Mouse (Mus musculus): ENCODE results near the gene Gm11032. TPM values are rescaled to one million over a fixed set of nuclear protein-coding genes. Genes with fewer than 3 reads are reported as not detected.
A peak's percentile ranks its signal among the peaks of the same experiment; 100 is the strongest.
"Not testable (repeated sequence)": the region's sequence is repeated elsewhere in the genome, so short reads cannot be mapped to it uniquely, and the experiment has no call there.

Gm11032 gene
- total RNA-seq (2021) = not detected
- long read RNA-seq, experiment 1 = 0 reads
- long read RNA-seq, experiment 2 = 0 reads

DNA sequence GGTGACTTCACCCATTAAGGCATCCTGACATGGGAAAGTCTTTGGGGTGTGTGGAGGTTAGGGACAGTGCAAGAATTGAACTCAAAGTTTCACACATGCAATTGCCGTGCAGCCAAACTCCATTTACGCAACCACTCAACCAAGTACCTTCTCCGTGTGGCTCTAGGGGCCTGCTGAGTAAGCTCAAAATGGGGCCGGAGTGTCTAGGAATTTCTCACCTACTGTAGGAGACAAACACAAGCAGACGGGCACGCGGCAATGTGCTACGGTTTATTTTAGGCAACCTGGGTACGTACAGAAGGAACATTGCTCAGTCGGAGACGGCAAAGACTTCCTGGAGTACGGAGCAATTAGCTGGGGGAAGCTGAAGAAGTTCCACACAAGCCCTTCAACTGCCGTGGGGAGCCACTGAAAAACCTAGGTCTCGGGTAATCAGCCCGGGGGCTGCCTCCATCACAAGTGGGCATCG is at the start of gene Gm11032:
TSS of gene Gm11032 (plus strand) at position 51 of the 469 bp plus-strand sequence.
- DNase-seq (ENCODE audit: low spot score in 2 of 2) = no peak

DNA sequence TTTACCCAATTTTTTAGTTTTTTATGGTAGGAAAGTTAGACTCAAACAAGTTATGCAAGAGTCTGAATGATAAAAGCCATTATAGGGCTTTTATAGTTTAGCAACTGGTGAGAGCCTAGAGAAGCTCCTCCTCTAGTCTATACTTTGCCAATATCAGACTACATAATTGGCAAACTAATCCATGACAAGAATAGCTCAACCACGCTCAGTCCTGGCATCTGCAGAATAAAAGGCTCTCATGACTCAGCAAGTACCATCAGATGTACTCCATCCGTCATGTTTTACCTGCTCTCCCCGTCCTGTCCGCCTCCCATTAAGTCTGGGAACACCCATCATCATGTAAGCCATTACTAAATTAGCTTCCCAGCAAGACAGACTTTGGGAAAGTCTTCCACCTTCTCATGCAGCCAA is 48.4 kb upstream of the Gm11032 start:
- no peak for DNase-seq (ENCODE audit: low spot score in 2 of 2)

GRCm38 (mm10) chr11:4576090-4576732 is 43.7 kb upstream of the Gm11032 start:
- not testable (repeated sequence) for DNase-seq (ENCODE audit: low spot score in 2 of 2)

DNA sequence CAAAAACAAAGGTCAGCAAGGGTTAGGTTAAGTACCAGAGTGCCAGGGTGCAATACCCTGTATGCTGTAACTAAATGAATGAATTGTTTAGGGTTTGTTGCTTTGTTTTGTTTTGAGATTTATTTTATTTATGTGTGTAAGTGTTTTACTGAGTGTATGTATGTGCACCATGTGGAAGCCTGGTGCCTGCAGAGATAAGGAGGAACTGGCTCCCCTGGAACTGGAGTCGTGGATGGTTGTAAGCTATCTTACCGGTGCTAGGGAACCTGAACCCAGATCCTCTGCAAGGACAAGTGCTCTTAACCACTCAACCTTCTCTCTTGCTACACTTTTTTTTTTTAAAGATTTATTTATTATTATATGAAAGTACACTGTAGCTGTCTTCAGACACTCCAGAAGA is 42.8 kb upstream of the Gm11032 start:
- no peak for DNase-seq (ENCODE audit: low spot score in 2 of 2)

- DNase-seq (ENCODE audit: low spot score in 2 of 2) = peak; percentile 73 to 79
These were observed 41.2 kb upstream of the Gm11032 start for GRCm38 (mm10) chr11:4578682-4579081.

DNA sequence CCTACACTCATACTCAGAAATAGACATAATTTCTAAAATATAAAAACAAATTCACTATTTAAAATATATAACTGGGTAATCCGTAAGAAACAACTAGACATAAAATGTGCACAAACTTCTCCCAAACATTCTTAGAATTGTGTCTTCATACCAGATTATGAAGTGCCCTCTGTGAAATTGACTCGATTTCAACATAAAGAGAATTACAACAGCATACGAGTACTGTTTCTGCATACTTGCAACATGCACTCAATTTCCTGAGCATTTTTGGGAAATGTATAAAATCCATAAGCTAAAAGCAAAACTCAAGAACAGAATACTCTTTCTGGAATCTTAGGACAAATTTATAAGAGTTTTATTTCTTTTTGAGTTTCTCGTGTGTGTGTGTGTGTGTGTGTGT is 28.1 kb upstream of the Gm11032 start:
- no peak for DNase-seq (ENCODE audit: low spot score in 2 of 2)

DNA sequence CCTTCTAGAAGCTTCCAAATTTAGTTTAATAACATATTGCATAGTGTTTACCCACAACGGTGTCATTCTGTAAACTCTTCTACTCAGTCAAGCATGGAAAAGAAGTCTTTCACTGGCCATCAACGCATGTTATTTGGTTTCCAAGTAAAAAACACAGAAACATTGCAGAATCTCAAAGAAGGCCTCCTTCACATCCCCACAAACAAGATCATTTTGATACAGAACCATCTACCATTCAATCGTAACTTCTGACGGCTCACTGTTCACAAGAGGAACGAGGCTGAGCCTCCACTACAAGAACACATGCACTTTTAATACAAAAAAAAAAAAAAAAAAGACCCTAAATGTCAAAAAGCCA is 26.4 kb upstream of the Gm11032 start:
- no peak for DNase-seq (ENCODE audit: low spot score in 2 of 2)

GRCm38 (mm10) chr11:4593849-4594607 is 25.8 kb upstream of the Gm11032 start:
- DNase-seq (ENCODE audit: low spot score in 2 of 2) = peak in 1 of 2 experiments; percentile 51

DNA sequence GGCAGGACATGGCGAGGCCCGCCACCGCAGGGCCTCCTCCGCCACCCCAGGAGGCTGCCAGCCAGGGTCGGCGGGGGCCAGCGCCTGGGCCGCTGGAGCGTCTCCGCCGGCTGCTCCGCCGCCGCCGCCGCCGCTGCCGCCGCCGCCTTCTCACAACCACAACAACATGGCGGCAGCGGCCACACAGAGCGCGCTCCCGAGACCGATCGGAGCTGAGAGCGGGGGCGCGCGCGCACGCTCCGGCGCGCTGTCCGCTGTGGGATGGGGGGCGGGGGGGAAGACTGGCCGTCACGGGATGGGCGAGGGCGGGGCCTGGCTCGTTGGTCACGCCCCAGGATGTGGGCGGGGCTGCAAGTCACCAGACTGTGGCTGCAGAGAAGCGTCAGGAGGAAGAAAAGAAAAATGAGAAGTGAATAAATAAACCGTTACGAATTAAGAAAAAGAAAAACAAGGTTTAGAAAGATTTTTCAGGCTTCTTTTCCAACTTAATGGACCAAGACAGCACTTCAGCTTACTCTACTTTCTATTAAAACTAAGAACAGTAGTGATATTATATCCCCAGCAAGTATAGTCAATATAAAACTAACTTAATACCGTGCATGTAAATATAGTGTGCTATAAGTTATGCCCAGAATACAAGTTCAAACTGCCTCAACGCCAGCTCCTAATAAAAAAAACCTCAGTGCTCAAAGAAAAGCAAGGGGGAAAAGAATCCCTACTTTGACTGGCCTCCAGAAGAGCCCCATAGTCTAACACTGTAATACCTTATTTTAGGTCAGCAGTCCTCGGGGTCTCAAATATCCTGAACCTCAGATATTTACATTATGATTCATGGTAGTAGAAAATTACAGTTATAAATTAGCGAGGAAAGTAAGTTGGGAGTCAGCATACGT is 25.0 kb upstream of the Gm11032 start, which contains the start of gene Mtmr3:
TSS of gene Mtmr3 (minus strand) at position 256 of the 893 bp plus-strand sequence.
- peak; percentile 95 to 97 for DNase-seq (ENCODE audit: low spot score in 2 of 2)

GRCm38 (mm10) chr11:4598411-4598810 is 21.5 kb upstream of the Gm11032 start:
- no peak for DNase-seq (ENCODE audit: low spot score in 2 of 2)

DNA sequence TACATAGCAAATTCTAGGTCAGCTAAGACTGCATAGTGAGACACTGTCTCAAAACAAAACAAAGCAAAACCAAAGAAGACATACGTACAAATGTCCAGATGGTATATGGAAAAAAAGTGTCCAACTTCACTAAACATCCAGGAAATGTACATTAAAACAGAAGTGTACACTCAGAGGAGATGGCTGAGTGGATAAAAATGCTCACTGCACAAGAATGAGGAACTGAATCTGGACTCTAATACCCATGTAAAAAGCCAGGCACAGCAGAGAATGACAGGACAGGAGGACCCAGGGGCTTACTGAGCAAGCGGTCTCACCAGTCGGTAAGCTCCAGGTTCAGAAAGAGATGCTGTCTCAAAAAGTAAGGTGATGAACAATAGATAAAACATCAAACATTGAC is 20.0 kb upstream of the Gm11032 start:
- no peak for DNase-seq (ENCODE audit: low spot score in 2 of 2)

- DNase-seq (ENCODE audit: low spot score in 2 of 2) = no peak
These were observed 18.0 kb upstream of the Gm11032 start for GRCm38 (mm10) chr11:4601890-4602289.

- peak; percentile 23 to 42 for DNase-seq (ENCODE audit: low spot score in 2 of 2)
These were observed 17.0 kb upstream of the Gm11032 start for GRCm38 (mm10) chr11:4602691-4603441.

- DNase-seq (ENCODE audit: low spot score in 2 of 2) = no peak
These were observed 15.4 kb upstream of the Gm11032 start for GRCm38 (mm10) chr11:4604441-4604840.

DNA sequence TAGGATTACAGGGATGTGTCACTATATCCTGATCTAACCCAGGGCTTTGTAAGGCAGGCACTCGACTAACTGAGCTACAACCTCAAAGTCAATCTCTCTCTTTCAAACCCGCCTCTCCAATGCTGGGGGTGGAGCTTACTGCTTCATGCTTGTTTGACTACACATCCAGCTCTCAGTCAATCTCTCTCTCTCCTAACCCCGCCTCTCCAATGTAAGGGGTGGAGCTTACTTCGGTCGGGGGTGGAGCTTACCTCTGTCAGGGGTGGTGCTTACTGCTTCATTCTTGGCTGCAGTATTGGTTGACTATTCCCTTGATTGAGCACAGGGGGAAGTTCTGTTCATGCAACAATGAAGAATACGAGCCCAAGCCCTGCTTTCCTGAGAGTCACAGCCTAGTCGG is 14.5 kb upstream of the Gm11032 start:
- DNase-seq (ENCODE audit: low spot score in 2 of 2) = no peak

DNA sequence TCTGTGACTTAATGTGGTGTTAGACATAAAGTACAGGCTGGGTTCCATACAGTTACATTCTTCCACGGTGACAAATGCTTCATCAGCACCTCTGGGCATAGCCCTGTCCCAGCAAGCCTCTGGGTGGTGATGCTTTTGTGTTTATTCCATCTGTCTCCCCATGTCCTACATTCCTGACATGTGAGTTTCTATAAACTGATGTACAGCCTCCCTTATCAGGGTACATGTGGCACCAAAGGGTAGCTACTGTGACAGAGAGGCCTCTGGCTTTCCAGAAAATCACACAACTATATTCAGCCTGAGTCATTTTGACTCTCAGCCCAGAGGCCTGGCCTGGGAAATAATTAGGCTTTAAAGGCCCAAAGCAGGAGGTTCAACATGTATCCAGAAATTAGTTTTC is 13.3 kb upstream of the Gm11032 start:
- no peak for DNase-seq (ENCODE audit: low spot score in 2 of 2)

GRCm38 (mm10) chr11:4611904-4612303 is 8.0 kb upstream of the Gm11032 start:
- DNase-seq (ENCODE audit: low spot score in 2 of 2) = no peak

DNA sequence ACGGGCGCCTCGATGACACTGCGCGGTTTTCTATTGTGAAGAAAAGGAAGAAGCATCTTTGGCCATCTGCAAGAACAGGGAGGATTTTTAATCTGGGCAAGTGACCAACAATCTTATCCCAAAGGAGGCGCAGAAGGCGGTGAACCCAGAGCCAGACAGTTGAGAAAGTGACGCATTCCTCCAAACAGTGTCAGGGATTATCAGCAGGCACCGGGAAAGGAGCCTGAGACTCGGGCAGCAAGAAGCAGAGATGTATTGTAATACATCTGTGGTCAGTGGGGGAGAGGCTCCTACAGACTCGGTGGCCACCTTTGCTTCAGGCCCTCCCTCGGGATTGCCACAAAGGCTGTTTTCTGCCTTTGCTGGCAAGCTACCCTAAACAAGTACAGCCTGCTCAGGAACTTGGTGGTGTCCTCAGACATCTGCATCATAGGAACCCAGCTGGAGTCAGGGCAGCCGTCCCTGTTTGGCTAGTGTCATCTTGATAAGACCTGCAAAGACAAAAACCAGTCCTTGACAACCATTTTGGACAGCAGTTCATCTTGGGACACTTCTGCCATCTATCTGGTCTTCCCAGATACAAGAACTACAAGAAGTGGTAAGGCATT is 738 bp downstream of the Gm11032 start:
- DNase-seq (ENCODE audit: low spot score in 2 of 2) = no peak

GRCm38 (mm10) chr11:4621866-4622265 is 2.0 kb downstream of the Gm11032 start:
- DNase-seq (ENCODE audit: low spot score in 2 of 2) = no peak

DNA sequence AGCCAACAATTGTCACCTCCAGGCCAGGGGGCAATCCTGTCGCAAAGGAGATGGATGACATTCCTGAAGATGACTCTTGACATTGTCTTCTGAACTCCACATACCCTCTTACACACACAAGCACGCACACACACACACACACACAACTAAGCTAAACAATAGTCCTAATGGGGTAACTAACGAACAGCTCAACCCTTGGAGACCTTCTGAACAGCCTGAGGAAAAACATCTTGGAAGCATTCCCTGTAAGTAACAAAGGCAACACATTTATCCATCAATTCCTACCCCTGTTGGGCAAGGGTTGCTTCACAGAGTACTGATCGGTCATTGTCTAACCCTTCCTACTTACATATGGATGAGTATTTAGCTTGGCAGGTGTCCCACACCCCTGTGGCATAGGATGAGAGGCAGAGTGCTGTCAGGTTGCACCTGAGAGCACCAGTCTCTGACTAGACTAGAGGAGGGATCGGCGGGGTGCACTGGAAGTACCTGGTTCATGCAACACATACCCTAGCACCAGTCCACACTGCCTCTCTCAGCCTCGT is 2.6 kb downstream of the Gm11032 start:
- no peak for DNase-seq (ENCODE audit: low spot score in 2 of 2)

All from adrenal gland, adult 18-20 months (tissue).